Mouse (Mus musculus): ENCODE measurements at regions not wholly inside any gene's neighbourhood (a gene's known extent, or its start where the extent isn't known, plus 50 kb on each side); places are given as distances from the start of the nearest gene placed in this dataset.

GRCm38 (mm10) chr3:58122456-58123359 is 274.8 kb upstream of the Pfn2 start:
- 43% methylated on average over 19 of the region's 19 CpGs for WGBS (ENCODE audit: insufficient replicate concordance)
- Histone ChIP-seq H3K9me3 (replicated peaks; ENCODE audit: control insufficient read depth, low read length) (no peaks in the 10 kb centered on the region), H3K27me3 (ENCODE audit: control insufficient read depth, insufficient read depth, low read length) (no peaks in the 10 kb centered on the region), H3K4me1 (ENCODE audit: control insufficient read depth, insufficient read depth, low read length) (no peaks in the 10 kb centered on the region), H3K4me2 (peak overlapping the region; percentile 4; the same call in 1 of the 2 replicates), H3K9ac (ENCODE audit: low read depth, low read length) (no peak overlapping the region), H3K27ac (ENCODE audit: low read depth, low read length) (no peak overlapping the region), H3K36me3 (ENCODE audit: control insufficient read depth, insufficient read depth, low read length) (no peaks in the 10 kb centered on the region), H3K4me3 (ENCODE audit: low read depth, low read length) (no peak overlapping the region)
- ATAC-seq (replicated peaks; ENCODE audit: insufficient number of reproducible peaks, low FRiP score, low TSS enrichment), result 0 out of 2 replicates have a peak, but pooled peaks have one; percentile 59

GRCm38 (mm10) chr3:58123396-58124077 is 275.7 kb upstream of the Pfn2 start:
- Histone ChIP-seq H3K27ac (ENCODE audit: low read depth, low read length) (no peak overlapping the region), H3K4me1 (ENCODE audit: control insufficient read depth, insufficient read depth, low read length) (no peaks in the 10 kb centered on the region), H3K4me3 (ENCODE audit: low read depth, low read length) (no peak overlapping the region), H3K36me3 (ENCODE audit: control insufficient read depth, insufficient read depth, low read length) (no peaks in the 10 kb centered on the region), H3K4me2 (no peak overlapping the region), H3K9me3 (replicated peaks; ENCODE audit: control insufficient read depth, low read length) (no peaks in the 10 kb centered on the region), H3K27me3 (ENCODE audit: control insufficient read depth, insufficient read depth, low read length) (no peaks in the 10 kb centered on the region), H3K9ac (ENCODE audit: low read depth, low read length) (no peak overlapping the region)
- no peak for ATAC-seq (replicated peaks; ENCODE audit: insufficient number of reproducible peaks, low FRiP score, low TSS enrichment)
- 68% methylated on average over 7 of the region's 7 CpGs for WGBS (ENCODE audit: insufficient replicate concordance)

- WGBS (ENCODE audit: insufficient replicate concordance), result 76% methylated on average over 1 of the region's 1 CpGs
These were observed 277.0 kb upstream of the Pfn2 start for GRCm38 (mm10) chr3:58124886-58125285.

GRCm38 (mm10) chr3:58126996-58127395 is 279.1 kb upstream of the Pfn2 start:
- H3K4me3 ChIP-seq (ENCODE audit: low read depth, low read length), result no peak overlapping the region
- no peaks in the 10 kb centered on the region for H3K27me3 ChIP-seq (ENCODE audit: control insufficient read depth, insufficient read depth, low read length)
- H3K9ac ChIP-seq (ENCODE audit: low read depth, low read length), result no peak overlapping the region
- no peak for ATAC-seq (replicated peaks; ENCODE audit: insufficient number of reproducible peaks, low FRiP score, low TSS enrichment)
- H3K27ac ChIP-seq (ENCODE audit: low read depth, low read length), result no peak overlapping the region
- H3K4me2 ChIP-seq, result no peak overlapping the region
- H3K9me3 ChIP-seq (replicated peaks; ENCODE audit: control insufficient read depth, low read length), result no peaks in the 10 kb centered on the region
- H3K36me3 ChIP-seq (ENCODE audit: control insufficient read depth, insufficient read depth, low read length), result no peaks in the 10 kb centered on the region
- no peaks in the 10 kb centered on the region for H3K4me1 ChIP-seq (ENCODE audit: control insufficient read depth, insufficient read depth, low read length)

More at GRCm38 (mm10) chr3:58124886-58125285, 277.0 kb upstream of the Pfn2 start:
- Histone ChIP-seq H3K9ac (ENCODE audit: low read depth, low read length) (no peak overlapping the region), H3K27ac (ENCODE audit: low read depth, low read length) (no peak overlapping the region), H3K27me3 (ENCODE audit: control insufficient read depth, insufficient read depth, low read length) (no peaks in the 10 kb centered on the region), H3K4me3 (ENCODE audit: low read depth, low read length) (no peak overlapping the region), H3K9me3 (replicated peaks; ENCODE audit: control insufficient read depth, low read length) (no peaks in the 10 kb centered on the region), H3K4me2 (no peak overlapping the region), H3K4me1 (ENCODE audit: control insufficient read depth, insufficient read depth, low read length) (no peaks in the 10 kb centered on the region), H3K36me3 (ENCODE audit: control insufficient read depth, insufficient read depth, low read length) (no peaks in the 10 kb centered on the region)
- no peak for ATAC-seq (replicated peaks; ENCODE audit: insufficient number of reproducible peaks, low FRiP score, low TSS enrichment)

- H3K4me2 ChIP-seq, result no peak overlapping the region
- H3K4me1 ChIP-seq (ENCODE audit: control insufficient read depth, insufficient read depth, low read length), result no peaks in the 10 kb centered on the region
- H3K27me3 ChIP-seq (ENCODE audit: control insufficient read depth, insufficient read depth, low read length), result no peaks in the 10 kb centered on the region
- ATAC-seq (replicated peaks; ENCODE audit: insufficient number of reproducible peaks, low FRiP score, low TSS enrichment), result no peak
- no peak overlapping the region for H3K4me3 ChIP-seq (ENCODE audit: low read depth, low read length)
- H3K36me3 ChIP-seq (ENCODE audit: control insufficient read depth, insufficient read depth, low read length), result no peaks in the 10 kb centered on the region
- no peaks in the 10 kb centered on the region for H3K9me3 ChIP-seq (replicated peaks; ENCODE audit: control insufficient read depth, low read length)
- 82% methylated on average over 8 of the region's 8 CpGs for WGBS (ENCODE audit: insufficient replicate concordance)
- no peak overlapping the region for H3K9ac ChIP-seq (ENCODE audit: low read depth, low read length)
- no peak overlapping the region for H3K27ac ChIP-seq (ENCODE audit: low read depth, low read length)
These were observed 280.2 kb upstream of the Pfn2 start for GRCm38 (mm10) chr3:58128059-58128458.

- Histone ChIP-seq H3K4me1 (ENCODE audit: control insufficient read depth, insufficient read depth, low read length) (no peaks in the 10 kb centered on the region), H3K4me3 (ENCODE audit: low read depth, low read length) (no peak overlapping the region), H3K9ac (ENCODE audit: low read depth, low read length) (no peak overlapping the region), H3K9me3 (replicated peaks; ENCODE audit: control insufficient read depth, low read length) (no peaks in the 10 kb centered on the region), H3K27me3 (ENCODE audit: control insufficient read depth, insufficient read depth, low read length) (no peaks in the 10 kb centered on the region), H3K36me3 (ENCODE audit: control insufficient read depth, insufficient read depth, low read length) (no peaks in the 10 kb centered on the region), H3K4me2 (no peak overlapping the region), H3K27ac (ENCODE audit: low read depth, low read length) (no peak overlapping the region)
- 46% methylated on average over 6 of the region's 6 CpGs for WGBS (ENCODE audit: insufficient replicate concordance)
- ATAC-seq (replicated peaks; ENCODE audit: insufficient number of reproducible peaks, low FRiP score, low TSS enrichment), result no peak
These were observed 281.6 kb upstream of the Pfn2 start for GRCm38 (mm10) chr3:58129358-58129903.

DNA sequence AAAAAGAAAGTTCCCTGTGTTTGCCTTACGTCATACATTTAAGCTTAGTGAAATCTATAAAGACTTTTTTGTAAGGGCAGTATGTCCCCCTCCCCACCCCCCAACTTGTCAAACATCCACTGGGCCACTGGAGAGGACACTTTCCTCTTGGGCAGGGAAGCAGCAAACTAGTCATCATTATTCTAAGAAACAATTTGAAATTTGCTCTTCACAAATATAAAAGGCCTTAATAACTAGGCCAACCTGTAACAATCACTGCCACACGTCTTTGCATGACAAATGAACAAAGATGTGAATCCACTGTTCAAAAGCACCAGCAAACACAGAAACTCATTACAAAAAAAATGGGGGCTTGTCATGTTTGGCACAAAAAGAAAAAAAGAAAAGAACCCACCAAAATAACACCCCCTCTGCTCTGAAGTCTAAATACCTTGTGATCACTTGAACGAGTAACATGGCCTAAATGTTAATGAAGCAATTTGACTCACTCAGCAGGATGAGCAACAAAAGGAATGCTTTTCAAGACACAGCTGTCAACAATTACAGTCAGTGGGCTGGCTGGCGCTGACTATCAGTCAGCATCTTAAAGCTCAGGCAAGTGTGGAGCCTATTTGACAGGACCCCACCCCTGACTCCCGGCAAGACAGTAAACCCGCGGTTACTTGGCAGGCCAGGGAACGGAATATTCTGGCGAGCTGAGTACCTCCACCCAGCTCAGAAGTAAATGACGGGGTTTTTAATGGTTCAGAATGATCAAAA is 278.7 kb upstream of the Tsc22d2 start:
- H3K4me1 ChIP-seq (ENCODE audit: control insufficient read depth, insufficient read depth, low read length), result no peaks in the 10 kb centered on the region
- no peaks in the 10 kb centered on the region for H3K27me3 ChIP-seq (ENCODE audit: control insufficient read depth, insufficient read depth, low read length)
- H3K4me2 ChIP-seq, result no peak overlapping the region
- no peak overlapping the region for H3K9ac ChIP-seq (ENCODE audit: low read depth, low read length)
- no peak overlapping the region for H3K27ac ChIP-seq (ENCODE audit: low read depth, low read length)
- 30% methylated on average over 10 of the region's 10 CpGs for WGBS (ENCODE audit: insufficient replicate concordance)
- no peak overlapping the region for H3K4me3 ChIP-seq (ENCODE audit: low read depth, low read length)
- no peak for ATAC-seq (replicated peaks; ENCODE audit: insufficient number of reproducible peaks, low FRiP score, low TSS enrichment)
- H3K36me3 ChIP-seq (ENCODE audit: control insufficient read depth, insufficient read depth, low read length), result no peaks in the 10 kb centered on the region
- H3K9me3 ChIP-seq (replicated peaks; ENCODE audit: control insufficient read depth, low read length), result no peaks in the 10 kb centered on the region
